Mouse (Mus musculus) midbrain, embryonic 13.5 days (tissue): Measurements from ENCODE around the gene Cacna1e. TPM values are rescaled to one million over a fixed set of nuclear protein-coding genes. Genes with fewer than 3 reads are reported as not detected.
A peak's percentile ranks its signal among the peaks of the same experiment; 100 is the strongest.

ENCODE experiments used
- ATAC-seq: fragments of 200-750 bp; cut with Nextera tagmentation; 2 replicates; pipeline ENCODE4 v1.8.0; 2017; ENCODE audit warnings: mild to moderate bottlenecking, moderate TSS enrichment, moderate library complexity
- H3K27ac ChIP-seq: fragments of 300-500 bp; sonication (generic); 2 replicates; pipeline ENCODE4 v1.5.1; 2015; ENCODE audit warnings: inconsistent platforms, mild to moderate bottlenecking, moderate library complexity
- H3K27me3 ChIP-seq: fragments of 300-500 bp; sonication (generic); 2 replicates; pipeline ENCODE4 v1.6.1; 2015; ENCODE audit warnings: mild to moderate bottlenecking, inconsistent platforms
- H3K36me3 ChIP-seq: fragments of 300-500 bp; sonication (generic); 2 replicates; pipeline ENCODE4 v1.6.1; 2015; ENCODE audit warnings: mild to moderate bottlenecking, inconsistent platforms
- H3K4me1 ChIP-seq: fragments of 300-500 bp; sonication (generic); replicated peaks from 2 replicates; pipeline ENCODE4 v1.6.1; 2015; ENCODE audit warnings: inconsistent platforms
- H3K4me2 ChIP-seq: fragments of 300-500 bp; sonication (generic); replicated peaks from 2 replicates; pipeline ENCODE4 v1.6.1; 2015; ENCODE audit warnings: moderate library complexity, mild to moderate bottlenecking, inconsistent platforms
- H3K4me3 ChIP-seq: fragments of 300-500 bp; sonication (generic); replicated peaks from 2 replicates; pipeline ENCODE4 v1.5.1; 2015; ENCODE audit warnings: mild to moderate bottlenecking, inconsistent platforms
- H3K9ac ChIP-seq: fragments of 300-500 bp; sonication (generic); replicated peaks from 2 replicates; pipeline ENCODE4 v1.6.1; 2015; ENCODE audit warnings: mild to moderate bottlenecking, inconsistent platforms
- H3K9me3 ChIP-seq: fragments of 300-500 bp; sonication (generic); 2 replicates; pipeline ENCODE4 v1.6.1; 2016; ENCODE audit warnings: mild to moderate bottlenecking, inconsistent platforms
- WGBS: fragments of 180-500 bp; shearing (Covaris S2); methylation state at CpG from one replicate; pipeline ENCODE4 v1.1.7; 2015; 5-methylcytosine and 5-hydroxymethylcytosine counted together
- polyA plus RNA-seq: library from polyadenylated mRNA; unstranded; fragments of >200 nt; fragmentation: Nextera tagmentation; extraction: Ambion mirVana; gene quantifications from 2 replicates; pipeline ENCODE4 v1.2.1, GENCODE M21; 2015

Gene Cacna1e
- polyA plus RNA-seq, 1 experiment from 2014 or later: 8.0 TPM

- 14% methylated on average over 35 of the region's 35 CpGs for WGBS
- no peak for ATAC-seq
Observed at GRCm38 (mm10) chr1:154725356-154726320, 158.7 kb downstream of the Cacna1e start.

GRCm38 (mm10) chr1:154723537-154724286, 160.6 kb downstream of the Cacna1e start:
- no peaks in the 10 kb centered on the region for H3K9me3 ChIP-seq
- under 1% methylated on average over 19 of the region's 19 CpGs for WGBS

More at GRCm38 (mm10) chr1:154725356-154726320, 158.7 kb downstream of the Cacna1e start:
- Histone ChIP-seq H3K4me3 (peak overlapping the region; percentile 58), H3K9ac (peak overlapping the region; percentile 69), H3K27ac (no peak overlapping the region), H3K27me3 (peaks cover 46% of the 10 kb centered on the region), H3K4me1 (peaks cover 31% of the 10 kb centered on the region), H3K36me3 (no peaks in the 10 kb centered on the region), H3K9me3 (no peaks in the 10 kb centered on the region), H3K4me2 (peak overlapping the region; percentile 82)

GRCm38 (mm10) chr1:154723078-154723477, 161.2 kb downstream of the Cacna1e start:
- peak overlapping the region; percentile 57; the same call in 1 of the 2 replicates for H3K27ac ChIP-seq
- peak overlapping the region; percentile 74; the same call in 1 of the 2 replicates for H3K9ac ChIP-seq
- WGBS: 25% methylated on average over 6 of the region's 6 CpGs
- ATAC-seq: peak; percentile 48; the same call in 1 of the 2 replicates
- no peaks in the 10 kb centered on the region for H3K36me3 ChIP-seq
- peaks cover 33% of the 10 kb centered on the region for H3K27me3 ChIP-seq
- peaks cover 40% of the 10 kb centered on the region for H3K4me1 ChIP-seq
- peak overlapping the region; percentile 82 for H3K4me2 ChIP-seq
- H3K4me3 ChIP-seq: peak overlapping the region; percentile 58
- no peaks in the 10 kb centered on the region for H3K9me3 ChIP-seq

More at GRCm38 (mm10) chr1:154723537-154724286, 160.6 kb downstream of the Cacna1e start:
- peaks cover 40% of the 10 kb centered on the region for H3K27me3 ChIP-seq
- ATAC-seq: peak; percentile 71
- peaks cover 36% of the 10 kb centered on the region for H3K4me1 ChIP-seq
- peak overlapping the region; percentile 57 for H3K27ac ChIP-seq
- H3K9ac ChIP-seq: peak overlapping the region; percentile 74
- no peaks in the 10 kb centered on the region for H3K36me3 ChIP-seq
- H3K4me3 ChIP-seq: peak overlapping the region; percentile 58
- peak overlapping the region; percentile 82 for H3K4me2 ChIP-seq

GRCm38 (mm10) chr1:154715596-154715995, 168.7 kb downstream of the Cacna1e start:
- Histone ChIP-seq H3K4me1 (peaks cover 9% of the 10 kb centered on the region; the same call in 1 of the 2 replicates), H3K36me3 (no peaks in the 10 kb centered on the region), H3K4me2 (no peak overlapping the region), H3K27me3 (no peaks in the 10 kb centered on the region), H3K4me3 (no peak overlapping the region), H3K27ac (no peak overlapping the region), H3K9me3 (no peaks in the 10 kb centered on the region), H3K9ac (no peak overlapping the region)
- ATAC-seq: no peak
- 88% methylated on average over 7 of the region's 7 CpGs for WGBS

GRCm38 (mm10) chr1:154712747-154713146, 171.6 kb downstream of the Cacna1e start:
- no peaks in the 10 kb centered on the region for H3K9me3 ChIP-seq
- no peak overlapping the region for H3K4me3 ChIP-seq
- no peaks in the 10 kb centered on the region for H3K27me3 ChIP-seq
- no peaks in the 10 kb centered on the region for H3K36me3 ChIP-seq
- no peak overlapping the region for H3K9ac ChIP-seq
- H3K27ac ChIP-seq: no peak overlapping the region
- no peak for ATAC-seq
- 93% methylated on average over 4 of the region's 4 CpGs for WGBS
- H3K4me2 ChIP-seq: no peak overlapping the region
- no peaks in the 10 kb centered on the region for H3K4me1 ChIP-seq

- Histone ChIP-seq H3K4me2 (no peak overlapping the region), H3K27ac (no peak overlapping the region), H3K36me3 (no peaks in the 10 kb centered on the region), H3K4me3 (no peak overlapping the region), H3K4me1 (peaks cover 16% of the 10 kb centered on the region), H3K27me3 (no peaks in the 10 kb centered on the region), H3K9me3 (no peaks in the 10 kb centered on the region), H3K9ac (no peak overlapping the region)
- whole genome bisulfite sequencing: 93% methylated on average over 4 of the region's 4 CpGs
- ATAC-seq: no peak
Observed at GRCm38 (mm10) chr1:154707584-154708290, 176.6 kb downstream of the Cacna1e start.

- H3K4me3 ChIP-seq: no peak overlapping the region
- no peak overlapping the region for H3K9ac ChIP-seq
- ATAC-seq: no peak
- no peak overlapping the region for H3K4me2 ChIP-seq
- peaks cover 16% of the 10 kb centered on the region for H3K4me1 ChIP-seq
- H3K9me3 ChIP-seq: no peaks in the 10 kb centered on the region
- no peaks in the 10 kb centered on the region for H3K36me3 ChIP-seq
- WGBS: 90% methylated on average over 8 of the region's 8 CpGs
- H3K27ac ChIP-seq: no peak overlapping the region
- H3K27me3 ChIP-seq: no peaks in the 10 kb centered on the region
Observed at GRCm38 (mm10) chr1:154706974-154707373, 177.3 kb downstream of the Cacna1e start.

- Histone ChIP-seq H3K27ac (no peak overlapping the region), H3K4me1 (peaks cover 16% of the 10 kb centered on the region), H3K4me2 (no peak overlapping the region), H3K9me3 (no peaks in the 10 kb centered on the region), H3K27me3 (no peaks in the 10 kb centered on the region), H3K9ac (no peak overlapping the region), H3K36me3 (no peaks in the 10 kb centered on the region), H3K4me3 (no peak overlapping the region)
- 83% methylated on average over 7 of the region's 7 CpGs for WGBS
- ATAC-seq: no peak
Observed at GRCm38 (mm10) chr1:154705882-154706565, 178.3 kb downstream of the Cacna1e start.

- 63% methylated on average over 11 of the region's 11 CpGs for WGBS
- Histone ChIP-seq H3K4me2 (no peak overlapping the region), H3K4me1 (peaks cover 16% of the 10 kb centered on the region), H3K9me3 (no peaks in the 10 kb centered on the region), H3K36me3 (no peaks in the 10 kb centered on the region), H3K27ac (peak overlapping the region; percentile 67), H3K4me3 (no peak overlapping the region), H3K27me3 (no peaks in the 10 kb centered on the region), H3K9ac (no peak overlapping the region)
- ATAC-seq: peak; percentile 79
Observed at GRCm38 (mm10) chr1:154704558-154705185, 179.6 kb downstream of the Cacna1e start.

GRCm38 (mm10) chr1:154702623-154703022, 181.7 kb downstream of the Cacna1e start:
- Histone ChIP-seq H3K4me2 (no peak overlapping the region), H3K9me3 (no peaks in the 10 kb centered on the region), H3K27me3 (no peaks in the 10 kb centered on the region), H3K9ac (no peak overlapping the region), H3K4me1 (peaks cover 16% of the 10 kb centered on the region), H3K27ac (no peak overlapping the region), H3K36me3 (no peaks in the 10 kb centered on the region), H3K4me3 (no peak overlapping the region)
- ATAC-seq: no peak
- 84% methylated on average over 2 of the region's 2 CpGs for WGBS
